Mouse (Mus musculus): Measurements from ENCODE around the gene Pglyrp2.

The Pglyrp2 gene

GRCm38 (mm10) chr17:32402011-32402778 lies 21.8 kb downstream of the Pglyrp2 start:
- no peak for DNase-seq

GRCm38 (mm10) chr17:32396266-32396665 lies 27.7 kb downstream of the Pglyrp2 start:
- no peak for DNase-seq

GRCm38 (mm10) chr17:32393944-32394343 lies 30.0 kb downstream of the Pglyrp2 start:
- no peak for DNase-seq

GRCm38 (mm10) chr17:32389101-32389659 lies 34.8 kb downstream of the Pglyrp2 start, which contains the start of gene Wiz:
Gene Wiz (minus strand): TSS chr17:32389439.
- DNase-seq = peak; percentile 97

- DNase-seq = peak; percentile 80
These were observed 35.4 kb downstream of the Pglyrp2 start for GRCm38 (mm10) chr17:32388370-32389100.

- DNase-seq = no peak
These were observed 36.0 kb downstream of the Pglyrp2 start for GRCm38 (mm10) chr17:32387986-32388369.

GRCm38 (mm10) chr17:32386659-32387432 lies 37.1 kb downstream of the Pglyrp2 start:
- peak; percentile 53 for DNase-seq

GRCm38 (mm10) chr17:32383661-32384060 lies 40.3 kb downstream of the Pglyrp2 start:
- DNase-seq = peak; percentile 23

- DNase-seq = peak; percentile 84
These were observed 41.4 kb downstream of the Pglyrp2 start for GRCm38 (mm10) chr17:32382576-32382975.

GRCm38 (mm10) chr17:32378786-32379185 lies 45.2 kb downstream of the Pglyrp2 start:
- no peak for DNase-seq

- peak; percentile 8 for DNase-seq
These were observed 46.8 kb downstream of the Pglyrp2 start for GRCm38 (mm10) chr17:32377137-32377536.

GRCm38 (mm10) chr17:32376475-32376874 lies 47.5 kb downstream of the Pglyrp2 start:
- DNase-seq = peak; percentile 1

- peak; percentile 2 for DNase-seq
These were observed 54.9 kb downstream of the Pglyrp2 start for GRCm38 (mm10) chr17:32368991-32369578.

- peak; percentile 23 for DNase-seq
These were observed 56.3 kb downstream of the Pglyrp2 start for GRCm38 (mm10) chr17:32367706-32368105.

GRCm38 (mm10) chr17:32365296-32365695 lies 58.7 kb downstream of the Pglyrp2 start:
- no peak for DNase-seq

GRCm38 (mm10) chr17:32364850-32365249 lies 59.1 kb downstream of the Pglyrp2 start:
- DNase-seq = no peak

- DNase-seq = peak; percentile 87
These were observed 59.6 kb downstream of the Pglyrp2 start for GRCm38 (mm10) chr17:32364331-32364730.

GRCm38 (mm10) chr17:32363821-32364301 lies 60.1 kb downstream of the Pglyrp2 start:
- DNase-seq = peak; percentile 55

- no peak for DNase-seq
These were observed 61.3 kb downstream of the Pglyrp2 start for GRCm38 (mm10) chr17:32362686-32363085.

Measured in cerebellum, adult 9-11 months (tissue).